Mouse (Mus musculus) left cerebral cortex, adult 11 months (tissue): Measurements from ENCODE around the gene Gm47955.
"Not testable (repeated sequence)": the region's sequence is repeated elsewhere in the genome, so short reads cannot be mapped to it uniquely, and the experiment has no call there.

Experiments used
- DNase-seq: peaks from one replicate; pipeline ENCODE4 v3.0.0; 2022; ENCODE audit warnings: low spot score

Gm47955 gene

DNA sequence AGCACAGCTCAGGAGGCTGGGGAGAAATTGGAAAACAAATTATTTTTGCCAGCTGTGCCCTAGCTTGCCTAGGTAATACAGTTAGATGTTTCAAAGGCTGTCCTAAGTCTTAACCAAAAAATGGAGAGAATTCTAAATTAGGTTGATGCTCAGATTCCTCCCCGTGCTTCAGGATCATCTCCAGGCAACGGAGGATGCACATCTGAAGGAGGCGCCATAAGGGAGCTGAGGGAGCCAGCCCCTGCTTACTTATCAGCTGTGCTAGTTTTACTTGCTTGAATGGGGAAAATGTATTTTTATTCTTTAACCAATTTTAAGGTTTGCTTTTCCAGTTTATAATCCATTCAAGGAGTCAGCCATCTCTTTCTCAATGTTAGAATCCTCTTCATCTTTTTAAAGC lies 33.9 kb downstream of the Gm47955 start:
- no peak for DNase-seq

GRCm38 (mm10) chr1:83000306-83000705 lies 40.2 kb downstream of the Gm47955 start, which contains the start of gene Gm47959:
TSS of gene Gm47959 (plus strand) at chr1:83000548.
- not testable (repeated sequence) for DNase-seq

DNA sequence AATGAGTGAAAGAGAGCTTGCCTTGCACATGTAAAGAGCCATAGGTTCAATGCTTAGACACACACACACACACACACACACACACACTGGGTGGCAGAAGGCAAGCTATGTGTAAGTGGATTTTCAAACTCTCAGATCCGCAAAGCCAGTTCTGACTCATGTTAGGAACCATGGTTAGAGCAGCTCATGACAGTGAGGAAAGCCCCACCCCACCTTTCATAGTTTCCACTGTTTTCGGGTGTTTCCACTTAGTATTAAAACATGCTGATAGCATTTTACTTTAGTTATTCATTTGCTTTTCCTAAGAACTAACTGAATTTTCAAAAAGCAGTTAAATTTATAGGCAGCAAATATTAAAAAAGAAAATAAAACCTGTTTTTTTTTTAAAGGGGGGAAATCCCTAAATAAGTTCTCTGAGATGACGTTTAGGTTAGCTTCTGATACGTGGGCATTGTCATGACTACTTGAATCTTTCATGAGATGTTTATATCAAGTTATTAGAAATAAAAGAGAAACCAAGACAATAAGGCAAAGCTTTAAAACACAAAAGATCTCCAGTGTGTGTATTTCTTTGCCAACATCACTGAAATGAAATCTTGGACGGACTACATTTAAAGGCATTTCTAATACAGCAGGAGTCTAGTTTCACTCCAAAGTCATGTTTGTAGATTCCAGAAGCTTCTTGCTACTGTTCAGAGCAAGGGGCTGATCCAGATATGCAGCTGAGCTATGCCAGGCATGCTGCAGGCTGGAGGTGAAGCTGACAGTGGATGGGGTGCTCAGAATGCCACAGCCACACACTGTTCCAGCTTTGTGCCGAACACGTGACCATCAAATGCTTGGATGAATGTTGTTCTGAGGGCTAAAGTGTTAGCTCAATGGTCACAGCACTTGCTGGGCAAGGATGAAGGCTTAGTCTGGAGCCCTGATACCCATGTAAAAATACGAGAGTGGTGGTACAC lies 46.4 kb downstream of the Gm47955 start:
- no peak for DNase-seq

DNA sequence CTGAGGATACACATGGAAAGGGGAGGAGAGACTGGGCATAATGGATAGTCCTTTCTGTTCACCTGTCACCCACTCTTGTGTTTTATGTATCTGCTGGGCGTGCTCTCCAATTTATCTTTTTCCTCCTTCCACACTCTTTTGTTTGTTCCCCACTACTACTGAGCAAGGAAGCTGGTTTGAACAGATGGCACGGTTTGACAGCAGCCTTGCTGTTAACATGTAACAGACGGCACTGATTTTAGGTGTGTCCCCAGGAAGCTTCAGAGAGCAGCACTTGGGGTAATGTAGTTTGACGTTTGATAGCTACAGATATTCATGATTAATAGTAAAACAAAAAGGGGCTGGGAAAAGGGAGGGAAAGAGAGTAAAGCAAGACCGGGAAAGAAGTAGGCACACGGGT lies 47.4 kb downstream of the Gm47955 start:
- DNase-seq: no peak
